Mouse (Mus musculus): ENCODE results near the gene Snai3. TPM values are rescaled to one million over a fixed set of nuclear protein-coding genes. Genes with fewer than 3 reads are reported as not detected.

The Snai3 gene
- total and polyA plus RNA-seq, 2 experiments from 2014 or later, result not detected

- H3K9ac ChIP-seq, result no peak overlapping the region
- no peak overlapping the region for H3K4me2 ChIP-seq (ENCODE audit: low read depth)
- H3K4me1 ChIP-seq (ENCODE audit: insufficient read depth), result peaks cover under 1% of the 10 kb centered on the region; the same call in 1 of the 2 replicates
- H3K36me3 ChIP-seq (ENCODE audit: insufficient read depth), result peaks cover 45% of the 10 kb centered on the region
- no peak for DNase-seq
- no peak overlapping the region for H3K4me3 ChIP-seq (ENCODE audit: low read depth, low read length)
- TF ChIP-seq CTCF (IDR thresholded peaks at IDR 0.05; ENCODE audit: low read depth), result no peak
- ATAC-seq, result no peak
- H3K9me3 ChIP-seq (ENCODE audit: low read length), result no peaks in the 10 kb centered on the region
- no peak overlapping the region for H3K27ac ChIP-seq (ENCODE audit: low read depth, low read length)
- no peaks in the 10 kb centered on the region for H3K27me3 ChIP-seq (ENCODE audit: insufficient read depth, low read length)
- 86% methylated on average over 6 of the region's 6 CpGs for WGBS
These were observed 8.9 kb upstream of the Snai3 start for GRCm38 (mm10) chr8:122469407-122469806.

- Histone ChIP-seq H3K36me3 (ENCODE audit: insufficient read depth) (peaks cover 34% of the 10 kb centered on the region), H3K4me1 (ENCODE audit: insufficient read depth) (no peaks in the 10 kb centered on the region), H3K9ac (no peak overlapping the region), H3K4me3 (ENCODE audit: low read depth, low read length) (no peak overlapping the region), H3K27ac (ENCODE audit: low read depth, low read length) (no peak overlapping the region), H3K27me3 (ENCODE audit: insufficient read depth, low read length) (no peaks in the 10 kb centered on the region), H3K4me2 (ENCODE audit: low read depth) (no peak overlapping the region), H3K9me3 (ENCODE audit: low read length) (no peaks in the 10 kb centered on the region)
- 93% methylated on average over 13 of the region's 13 CpGs for WGBS
- DNase-seq, result no peak
- ATAC-seq, result no peak
- TF ChIP-seq CTCF (IDR thresholded peaks at IDR 0.05; ENCODE audit: low read depth), result no peak
These were observed 7.3 kb upstream of the Snai3 start for GRCm38 (mm10) chr8:122467816-122468215.

GRCm38 (mm10) chr8:122464985-122465384 is 4.5 kb upstream of the Snai3 start:
- Histone ChIP-seq H3K9me3 (ENCODE audit: low read length) (no peaks in the 10 kb centered on the region), H3K4me2 (ENCODE audit: low read depth) (no peak overlapping the region), H3K4me3 (ENCODE audit: low read depth, low read length) (no peak overlapping the region), H3K27ac (ENCODE audit: low read depth, low read length) (no peak overlapping the region), H3K9ac (no peak overlapping the region), H3K27me3 (ENCODE audit: insufficient read depth, low read length) (peaks cover 22% of the 10 kb centered on the region), H3K36me3 (ENCODE audit: insufficient read depth) (peaks cover 23% of the 10 kb centered on the region), H3K4me1 (ENCODE audit: insufficient read depth) (no peaks in the 10 kb centered on the region)
- no peak for TF ChIP-seq CTCF (IDR thresholded peaks at IDR 0.05; ENCODE audit: low read depth)
- DNase-seq (no peak), ATAC-seq (no peak)
- 73% methylated on average over 7 of the region's 7 CpGs for WGBS

- H3K9ac ChIP-seq, result no peak overlapping the region
- ATAC-seq, result no peak
- no peaks in the 10 kb centered on the region for H3K4me1 ChIP-seq (ENCODE audit: insufficient read depth)
- H3K27ac ChIP-seq (ENCODE audit: low read depth, low read length), result no peak overlapping the region
- peaks cover 28% of the 10 kb centered on the region for H3K27me3 ChIP-seq (ENCODE audit: insufficient read depth, low read length)
- TF ChIP-seq CTCF (IDR thresholded peaks at IDR 0.05; ENCODE audit: low read depth), result no peak
- no peak overlapping the region for H3K4me3 ChIP-seq (ENCODE audit: low read depth, low read length)
- peaks cover 23% of the 10 kb centered on the region for H3K36me3 ChIP-seq (ENCODE audit: insufficient read depth)
- DNase-seq, result no peak
- 70% methylated on average over 12 of the region's 12 CpGs for WGBS
- H3K9me3 ChIP-seq (ENCODE audit: low read length), result no peaks in the 10 kb centered on the region
- no peak overlapping the region for H3K4me2 ChIP-seq (ENCODE audit: low read depth)
These were observed 3.4 kb upstream of the Snai3 start for GRCm38 (mm10) chr8:122463651-122464640.

- no peak overlapping the region for H3K9ac ChIP-seq
- H3K9me3 ChIP-seq (ENCODE audit: low read length), result no peaks in the 10 kb centered on the region
- H3K36me3 ChIP-seq (ENCODE audit: insufficient read depth), result peaks cover 15% of the 10 kb centered on the region
- no peak for TF ChIP-seq CTCF (IDR thresholded peaks at IDR 0.05; ENCODE audit: low read depth)
- ATAC-seq (no peak), DNase-seq (no peak)
- H3K4me3 ChIP-seq (ENCODE audit: low read depth, low read length), result no peak overlapping the region
- WGBS, result 69% methylated on average over 8 of the region's 8 CpGs
- H3K27me3 ChIP-seq (ENCODE audit: insufficient read depth, low read length), result peaks cover 28% of the 10 kb centered on the region
- no peaks in the 10 kb centered on the region for H3K4me1 ChIP-seq (ENCODE audit: insufficient read depth)
- H3K4me2 ChIP-seq (ENCODE audit: low read depth), result no peak overlapping the region
- H3K27ac ChIP-seq (ENCODE audit: low read depth, low read length), result no peak overlapping the region
These were observed 2.0 kb upstream of the Snai3 start for GRCm38 (mm10) chr8:122462510-122462909.

- Histone ChIP-seq H3K4me1 (ENCODE audit: insufficient read depth) (no peaks in the 10 kb centered on the region), H3K4me3 (ENCODE audit: low read depth, low read length) (no peak overlapping the region), H3K36me3 (ENCODE audit: insufficient read depth) (peaks cover 6% of the 10 kb centered on the region), H3K27me3 (ENCODE audit: insufficient read depth, low read length) (peaks cover 28% of the 10 kb centered on the region), H3K27ac (ENCODE audit: low read depth, low read length) (no peak overlapping the region), H3K4me2 (ENCODE audit: low read depth) (no peak overlapping the region), H3K9ac (no peak overlapping the region), H3K9me3 (ENCODE audit: low read length) (no peaks in the 10 kb centered on the region)
- WGBS, result 60% methylated on average over 11 of the region's 11 CpGs
- no peak for ATAC-seq
- no peak for TF ChIP-seq CTCF (IDR thresholded peaks at IDR 0.05; ENCODE audit: low read depth)
- no peak for DNase-seq
These were observed 1.1 kb upstream of the Snai3 start for GRCm38 (mm10) chr8:122461473-122462148.

- Histone ChIP-seq H3K36me3 (ENCODE audit: insufficient read depth) (no peaks in the 10 kb centered on the region), H3K4me1 (ENCODE audit: insufficient read depth) (no peaks in the 10 kb centered on the region), H3K4me2 (ENCODE audit: low read depth) (peak overlapping the region; percentile 59), H3K9ac (no peak overlapping the region), H3K27ac (ENCODE audit: low read depth, low read length) (no peak overlapping the region), H3K4me3 (ENCODE audit: low read depth, low read length) (peak overlapping the region; percentile 32; the same call in 1 of the 2 replicates), H3K9me3 (ENCODE audit: low read length) (no peaks in the 10 kb centered on the region), H3K27me3 (ENCODE audit: insufficient read depth, low read length) (peaks cover 28% of the 10 kb centered on the region)
- no peak for TF ChIP-seq CTCF (IDR thresholded peaks at IDR 0.05; ENCODE audit: low read depth)
- DNase-seq, result no peak
- no peak for ATAC-seq
- 27% methylated on average over 7 of the region's 7 CpGs for WGBS
These were observed 543 bp downstream of the Snai3 start for GRCm38 (mm10) chr8:122459990-122460389.

Data from forebrain, postnatal 0 days (tissue).